Mouse (Mus musculus) adrenal gland, postnatal 14 days (tissue): Measurements from ENCODE around the gene Htr5b. TPM values are rescaled to one million over a fixed set of nuclear protein-coding genes. Genes with fewer than 3 reads are reported as not detected.
A peak's percentile ranks its signal among the peaks of the same experiment; 100 is the strongest.

Experiments used
- DNase-seq: peaks from one replicate; pipeline ENCODE4 v3.0.0; 2021; ENCODE audit warnings: mixed read lengths
- long read RNA-seq, 2 experiments: library from polyadenylated mRNA; stranded (forward); transcript quantifications; one replicate each; pipeline ENCODE4 v2.0.0; 2021
- total RNA-seq: library from RNA; stranded (reverse); gene quantifications from 2 replicates; pipeline ENCODE4 v1.2.3, GENCODE M21; 2021

The Htr5b gene
- not detected in 2 replicates for total RNA-seq
- long read RNA-seq, experiment 1: 0 reads
- long read RNA-seq, experiment 2: 0 reads

DNA sequence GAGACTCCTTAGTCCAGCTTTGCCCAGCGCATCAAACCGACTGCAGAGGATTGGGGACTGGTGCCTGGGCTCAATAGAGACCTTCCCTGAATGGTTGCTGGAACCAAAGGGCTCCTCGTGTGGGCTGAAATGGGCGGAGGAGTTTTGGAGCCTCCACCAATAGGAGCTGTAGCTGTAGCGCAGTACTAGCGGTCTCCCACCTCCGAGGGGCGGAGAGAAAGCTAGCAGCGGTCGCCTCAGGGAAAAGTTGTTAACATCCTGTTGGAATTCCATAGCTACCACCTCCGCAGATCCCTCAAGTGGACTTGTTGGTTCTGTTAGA, at the start of gene Htr5b:
TSS of gene Htr5b (minus strand) at position 67 of the 322 bp plus-strand sequence.
- peak; percentile 7 for DNase-seq

DNA sequence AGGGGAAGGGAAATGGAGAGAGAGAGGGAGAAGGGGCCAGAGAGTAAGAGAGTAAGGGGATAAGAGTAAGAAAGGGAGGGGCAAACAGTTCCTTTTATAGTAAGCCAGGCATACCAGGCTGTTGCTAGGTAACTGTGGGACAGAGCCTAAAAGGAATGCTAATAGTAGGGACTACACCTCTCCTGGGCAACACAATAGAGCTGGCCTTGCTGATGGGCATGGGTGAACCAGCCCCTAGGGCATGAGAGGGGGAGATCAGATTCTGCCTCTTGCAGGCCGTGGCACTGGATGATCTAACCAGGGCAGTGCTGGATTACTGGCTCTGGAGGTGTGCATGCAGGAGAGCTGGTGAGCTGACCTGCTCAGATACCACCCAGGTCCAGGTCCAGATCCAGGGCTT, 49.2 kb upstream of the Htr5b start:
- DNase-seq: no peak

DNA sequence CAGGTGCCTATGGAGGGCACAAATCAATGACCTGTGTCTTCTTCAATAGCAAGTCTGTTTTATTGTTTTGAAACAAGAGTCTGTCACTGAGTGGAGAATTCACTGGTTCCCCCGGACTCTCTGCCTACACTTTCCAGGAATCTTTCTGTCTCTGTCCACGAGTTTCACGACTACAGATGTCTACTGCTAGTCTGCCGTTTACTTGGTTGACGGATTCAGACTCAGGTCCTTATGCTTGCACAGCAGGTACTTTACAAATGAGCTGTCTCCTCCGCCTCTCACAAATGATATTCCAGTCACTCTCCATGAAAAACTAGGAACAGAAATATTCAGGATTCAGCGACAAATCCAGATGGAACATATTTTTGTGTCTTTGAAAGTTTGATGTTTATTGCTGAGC, 42.3 kb upstream of the Htr5b start:
- DNase-seq: no peak

DNA sequence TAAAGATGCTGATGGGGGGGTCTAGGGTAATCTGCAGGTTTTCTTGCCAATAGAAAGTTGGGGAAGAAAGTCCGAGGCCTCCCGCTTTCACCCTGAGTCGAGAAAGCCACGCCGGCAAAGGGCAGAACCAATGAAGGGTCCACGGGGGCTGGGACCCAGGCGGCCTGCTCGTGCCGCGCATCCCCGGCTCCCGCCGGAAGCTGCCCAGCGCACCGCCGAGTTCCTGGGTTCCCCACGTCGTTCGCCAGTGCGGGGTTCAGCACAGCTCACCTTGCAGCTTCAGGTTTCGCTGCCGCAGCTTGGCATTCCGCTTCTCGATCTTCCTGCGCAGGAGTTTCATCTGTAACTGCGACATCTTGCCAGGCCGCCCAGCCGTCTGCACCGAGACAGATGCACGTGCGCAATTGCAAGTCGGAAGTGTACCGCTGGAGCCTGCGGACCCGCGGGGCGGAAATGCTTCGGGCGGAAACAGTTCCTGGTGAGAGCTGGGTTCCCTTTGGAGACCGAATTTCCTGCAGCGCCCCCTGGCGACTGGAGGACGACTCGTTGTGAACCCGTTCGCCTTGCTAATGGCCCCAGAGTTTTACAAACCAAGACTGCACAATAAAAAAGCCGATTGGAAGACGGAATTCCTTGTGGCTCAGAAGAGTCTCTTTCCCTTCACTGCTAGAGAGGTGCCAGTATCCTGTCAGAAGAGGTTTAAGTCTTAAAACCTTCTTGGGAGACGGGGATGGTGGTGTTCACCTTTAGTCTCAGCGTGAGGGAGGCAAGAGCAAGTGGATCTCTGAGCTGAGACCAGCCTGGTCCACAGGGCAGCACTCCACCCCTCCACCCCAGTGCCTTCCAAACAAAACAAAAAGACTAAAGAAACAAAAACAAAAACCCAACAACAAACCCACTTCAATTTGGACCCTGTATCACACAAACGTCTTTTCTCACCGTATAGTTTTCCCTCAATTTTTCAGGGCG, 39.5 kb upstream of the Htr5b start, which contains the start of gene Ddx18:
TSS of gene Ddx18 (minus strand) at position 469 of the 969 bp plus-strand sequence.
- peak; percentile 99 for DNase-seq

DNA sequence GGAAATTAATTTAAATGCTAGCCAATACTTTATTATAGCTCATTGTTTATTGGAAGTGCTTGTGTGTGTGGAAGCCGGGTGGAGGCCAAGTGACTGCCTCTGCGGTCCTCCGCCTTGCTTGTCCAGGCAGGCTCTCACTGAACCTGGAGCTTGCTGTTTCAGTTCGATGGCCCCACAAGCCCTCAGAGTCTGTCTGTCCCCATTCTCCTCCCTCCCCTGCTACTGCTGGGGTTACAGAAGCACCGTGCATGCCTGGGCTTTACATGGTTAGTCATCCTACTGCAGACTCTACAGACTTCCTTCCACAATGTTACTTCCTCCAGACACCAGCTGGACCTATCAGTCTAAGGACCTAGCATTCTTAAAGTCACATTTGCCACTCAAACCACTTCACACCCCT, 29.6 kb upstream of the Htr5b start:
- no peak for DNase-seq

DNA sequence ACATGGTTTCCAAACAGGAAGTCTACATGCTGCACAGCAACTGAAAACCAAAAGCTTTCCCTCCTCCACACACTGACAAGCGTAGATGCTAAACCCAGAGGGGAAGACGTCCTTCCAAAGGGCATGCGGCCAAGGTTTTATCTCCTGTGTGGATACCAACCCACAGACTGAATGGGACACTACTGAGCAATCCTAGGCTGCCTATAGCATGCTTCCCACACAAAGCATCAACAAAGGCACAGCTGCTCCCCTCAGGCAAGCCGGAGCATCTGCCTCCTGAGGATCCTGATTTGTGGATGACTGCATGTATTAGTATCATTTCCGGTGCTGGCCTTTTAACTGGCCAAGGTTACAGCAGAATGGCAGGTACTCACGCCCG, 23.2 kb upstream of the Htr5b start:
- DNase-seq: no peak

DNA sequence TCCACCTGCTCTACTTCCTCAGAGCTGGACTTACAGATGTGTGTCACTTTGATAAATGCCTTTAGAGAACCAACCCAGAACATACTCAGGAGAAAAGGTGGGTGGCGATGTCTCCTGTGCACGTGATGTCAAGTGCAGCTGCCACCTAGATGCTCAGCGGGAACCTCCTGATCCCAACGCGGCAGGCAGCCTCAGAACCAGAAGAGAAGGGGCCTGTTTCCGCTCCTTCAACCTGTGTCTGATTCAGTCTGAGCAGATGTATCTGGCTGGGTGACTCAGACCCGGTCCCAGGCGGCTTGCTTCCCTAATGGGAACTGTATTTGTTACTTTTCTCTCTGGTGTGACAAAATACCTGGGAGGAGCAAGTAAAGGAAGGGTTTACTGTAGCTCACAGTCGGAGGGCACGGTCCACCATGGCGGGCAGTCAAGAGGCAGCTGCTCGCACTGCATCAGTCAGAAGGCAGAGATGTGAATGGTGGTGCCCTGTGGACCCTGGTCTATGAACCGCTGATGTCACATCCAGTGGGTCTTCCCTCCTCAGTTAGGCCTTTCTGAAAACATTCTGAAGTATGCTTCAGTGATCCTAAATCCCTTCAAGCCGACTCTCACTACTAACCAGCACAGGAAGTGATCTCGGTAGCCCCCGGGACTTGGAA, 22.7 kb upstream of the Htr5b start:
- no peak for DNase-seq

DNA sequence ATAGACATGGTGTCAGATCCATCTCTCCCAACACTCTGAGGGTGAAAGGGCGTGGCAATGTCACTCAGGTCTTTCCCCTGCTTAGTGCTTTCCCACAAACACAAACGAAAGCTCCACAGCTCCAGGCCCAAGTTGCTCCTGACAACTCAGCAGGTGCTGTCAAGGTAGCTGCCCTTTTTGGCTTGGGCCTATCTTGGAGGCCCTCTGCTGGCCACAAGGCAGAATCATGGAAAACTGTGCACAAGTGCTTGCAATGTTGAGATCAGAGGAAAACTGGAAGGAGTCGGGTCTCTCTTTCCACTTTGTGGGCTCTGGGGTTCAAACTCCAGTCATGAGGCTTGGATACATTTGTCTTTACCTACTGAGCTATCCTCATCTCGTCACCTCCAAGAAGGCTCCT, 21.2 kb upstream of the Htr5b start:
- DNase-seq: no peak

DNA sequence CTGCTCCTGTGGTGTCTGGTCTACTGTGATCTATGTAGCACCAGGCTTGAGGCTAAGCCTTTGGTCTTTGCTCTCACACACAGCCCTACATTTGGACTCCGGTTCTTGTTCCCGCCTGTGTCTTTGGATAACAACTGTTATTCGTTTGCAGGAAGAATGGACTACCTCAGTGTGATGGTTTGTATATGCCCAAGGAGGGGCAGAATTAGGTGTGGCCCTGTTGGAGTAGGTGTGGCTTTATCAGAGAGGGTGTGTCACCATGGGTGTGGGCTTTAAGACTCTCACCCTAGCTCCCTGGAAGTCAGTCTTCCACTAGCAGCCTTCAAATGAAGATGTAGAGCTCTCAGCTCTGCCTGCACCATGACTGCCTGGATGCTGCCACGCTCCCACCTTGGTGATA, 20.4 kb upstream of the Htr5b start:
- no peak for DNase-seq

DNA sequence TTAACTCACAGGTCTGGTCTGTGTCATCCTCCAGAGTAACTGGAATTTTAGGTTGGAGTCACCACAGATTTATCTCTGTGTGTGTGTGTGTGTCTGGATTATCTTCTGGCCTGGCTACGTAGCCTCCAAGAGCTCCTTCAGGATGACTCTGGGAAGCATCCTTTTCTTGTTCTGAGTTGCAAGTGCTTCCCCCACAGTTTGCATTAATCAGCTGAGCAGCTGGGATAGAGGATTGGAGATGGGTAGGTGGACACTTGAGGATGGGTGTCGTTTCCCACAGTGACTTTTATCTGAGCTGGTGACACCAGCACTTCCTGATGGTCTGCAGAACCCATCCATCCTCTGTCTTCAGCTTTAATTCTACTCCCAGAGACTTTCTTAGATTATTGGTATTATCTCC, 18.6 kb upstream of the Htr5b start:
- no peak for DNase-seq

DNA sequence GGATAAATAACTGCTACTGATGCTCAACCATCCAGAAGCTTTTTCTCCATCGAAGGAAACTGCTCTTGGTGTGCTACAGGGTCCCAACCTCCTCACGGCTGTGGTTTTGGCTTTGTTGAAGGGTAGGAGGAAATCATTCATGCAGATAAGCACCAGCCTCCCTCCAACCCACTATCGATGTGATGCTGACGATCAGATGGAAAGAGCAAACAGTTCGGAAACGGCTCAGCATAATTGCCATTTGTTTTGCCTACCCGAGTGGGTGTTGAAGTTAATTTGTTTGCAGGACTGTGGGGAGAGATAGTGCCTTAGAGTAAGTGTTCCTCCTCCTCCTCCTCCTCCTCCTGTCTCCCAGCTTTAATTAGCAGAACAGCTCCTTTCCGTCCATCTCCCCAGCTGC, 12.1 kb upstream of the Htr5b start:
- no peak for DNase-seq

DNA sequence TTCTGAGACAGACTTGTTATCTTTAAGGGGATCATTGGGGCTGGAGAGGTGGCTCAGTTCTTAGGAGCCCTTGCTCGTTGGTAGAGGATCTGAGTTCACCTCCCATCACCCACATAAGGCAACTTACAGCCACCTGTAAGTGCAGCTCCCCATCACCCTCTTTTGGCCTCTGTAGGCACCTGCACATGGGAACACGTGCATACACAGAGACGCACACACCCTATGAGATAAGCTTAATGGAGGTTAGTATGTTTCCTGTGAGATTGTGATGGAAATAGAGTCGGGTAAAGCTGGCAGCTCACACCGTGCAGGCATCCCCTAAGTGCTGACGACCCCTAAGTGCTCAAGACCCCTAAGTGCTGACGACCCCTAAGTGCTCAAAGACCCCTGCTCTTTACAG, 3.2 kb upstream of the Htr5b start:
- no peak for DNase-seq

DNA sequence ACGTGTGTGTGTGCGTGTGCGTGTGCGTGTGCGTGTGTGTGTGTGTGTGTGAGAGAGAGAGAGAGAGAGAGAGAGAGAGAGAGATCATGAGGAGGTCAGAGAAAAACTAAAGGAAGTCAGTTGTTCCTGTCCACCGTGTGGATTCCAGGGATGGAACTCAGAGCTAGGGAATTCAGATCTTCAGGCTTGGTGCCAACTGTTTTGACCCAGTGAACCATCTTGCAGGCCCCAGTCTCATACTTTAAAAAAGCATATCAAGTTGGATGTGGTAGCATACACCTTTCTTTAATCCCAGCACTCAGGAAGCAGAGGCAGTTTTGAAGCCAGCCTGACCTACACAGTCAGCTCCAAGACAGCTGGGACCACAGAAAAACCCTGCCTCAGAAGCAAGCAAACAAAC, 1.0 kb upstream of the Htr5b start:
- no peak for DNase-seq

DNA sequence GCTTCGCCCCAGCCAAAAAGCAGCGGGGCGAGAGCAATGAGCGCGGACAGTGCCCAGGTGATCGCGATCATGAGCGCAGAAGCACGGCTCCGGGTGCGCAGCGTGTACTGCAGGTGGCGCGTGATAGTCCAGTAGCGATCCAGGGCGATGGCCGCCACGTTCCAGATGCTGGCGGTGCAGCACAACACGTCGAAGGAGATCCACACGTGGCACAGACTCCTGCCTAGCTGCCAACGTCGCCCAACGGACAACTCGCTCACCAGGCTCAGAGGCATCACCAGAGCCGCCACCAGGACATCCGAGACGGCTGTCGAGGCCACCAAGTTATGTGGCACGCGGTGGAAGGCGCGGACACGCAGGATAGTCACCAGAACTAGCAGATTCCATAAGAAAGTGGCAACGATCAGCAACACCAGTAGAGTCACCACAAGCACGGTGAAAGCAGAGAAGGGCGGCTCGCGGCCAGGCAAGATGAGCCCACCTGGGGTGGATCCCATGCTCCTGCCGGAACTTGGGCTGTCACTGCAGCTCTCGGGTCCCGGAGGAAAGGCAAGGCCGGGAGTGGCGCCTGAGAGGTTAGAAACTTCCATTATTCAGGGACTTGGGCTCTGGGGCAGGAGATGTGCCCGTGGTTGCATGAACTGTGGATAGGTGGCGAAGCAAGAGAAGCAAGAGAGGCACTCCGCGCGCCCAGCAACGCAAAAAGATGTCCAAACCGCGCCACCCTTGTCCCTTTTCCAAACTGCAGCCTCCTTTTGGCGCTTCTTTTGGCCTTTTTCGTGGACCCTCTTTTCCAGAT, 466 bp downstream of the Htr5b start:
- DNase-seq: peak; percentile 7

DNA sequence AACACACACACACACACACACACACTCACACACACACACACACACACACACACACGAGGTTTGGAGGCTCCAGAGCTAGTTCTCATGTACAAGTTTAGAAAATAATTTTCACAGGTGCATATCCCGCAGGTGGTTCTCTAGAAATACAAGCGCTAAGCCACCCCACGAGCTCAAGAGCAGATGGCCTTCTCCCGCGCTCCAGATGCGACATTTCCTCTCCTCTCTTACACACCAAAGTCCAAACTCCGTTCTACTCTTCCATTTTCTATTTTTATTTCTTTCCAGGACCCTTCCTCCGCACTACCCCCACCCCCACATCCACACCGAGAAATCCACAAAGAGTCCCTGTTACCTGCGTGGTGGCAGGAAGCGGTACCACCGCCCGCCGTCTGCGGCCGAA, 1.2 kb downstream of the Htr5b start:
- no peak for DNase-seq

DNA sequence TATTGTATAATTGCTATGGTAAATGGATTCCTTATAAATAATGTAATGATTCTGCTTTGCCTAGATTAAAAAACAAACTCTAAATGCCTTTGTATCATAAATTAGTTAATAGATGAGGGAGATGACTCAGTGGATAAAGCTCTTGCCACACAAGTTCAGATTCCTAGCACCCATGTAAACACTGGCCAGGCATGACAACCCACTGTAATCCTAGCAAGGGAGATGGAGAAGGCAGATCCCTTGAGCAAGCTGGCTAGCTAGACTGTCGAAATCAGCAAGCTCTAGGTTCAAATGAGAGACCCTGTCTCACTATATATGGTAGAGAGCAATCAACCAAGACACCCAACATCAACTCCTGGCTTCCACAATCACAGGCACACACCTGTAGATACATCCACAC, 9.7 kb downstream of the Htr5b start:
- DNase-seq: no peak

DNA sequence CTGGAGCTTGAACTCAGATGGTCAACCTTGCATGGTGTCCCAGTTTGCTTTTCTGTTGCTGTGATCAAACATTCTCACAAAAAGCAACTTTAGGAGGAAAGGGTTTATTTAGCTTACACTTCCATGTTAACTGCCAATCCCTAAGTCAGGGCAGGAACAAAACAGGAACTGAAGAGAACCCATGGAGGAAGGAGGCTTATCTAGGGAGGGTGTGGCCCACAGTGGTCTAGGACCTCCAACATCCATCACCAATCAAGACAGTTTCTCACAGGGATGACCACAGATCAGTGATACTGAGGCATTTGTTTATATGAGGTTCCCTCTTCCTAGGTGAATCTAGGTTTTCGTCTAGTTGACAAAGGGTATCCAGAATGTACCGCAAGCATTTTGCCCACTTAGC, 16.3 kb downstream of the Htr5b start:
- DNase-seq: no peak

DNA sequence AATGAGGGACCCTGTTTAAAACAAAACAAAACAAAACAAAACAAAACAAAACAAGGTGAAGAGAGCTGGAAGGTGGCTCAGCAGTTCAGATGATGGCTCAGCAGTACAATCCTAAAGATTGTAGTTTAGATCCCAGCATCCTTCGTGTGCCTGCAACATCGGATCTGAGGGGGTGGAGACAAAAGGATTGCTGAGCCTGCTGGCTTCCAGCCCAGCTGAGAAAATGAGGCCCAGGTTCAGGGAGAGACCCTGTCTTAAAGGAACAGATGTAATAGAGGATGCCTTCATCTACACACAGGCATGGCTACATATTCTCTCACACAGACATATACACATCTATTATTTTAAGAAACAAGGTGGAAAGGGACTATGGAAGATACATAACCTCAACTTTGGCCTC, 17.1 kb downstream of the Htr5b start:
- no peak for DNase-seq

DNA sequence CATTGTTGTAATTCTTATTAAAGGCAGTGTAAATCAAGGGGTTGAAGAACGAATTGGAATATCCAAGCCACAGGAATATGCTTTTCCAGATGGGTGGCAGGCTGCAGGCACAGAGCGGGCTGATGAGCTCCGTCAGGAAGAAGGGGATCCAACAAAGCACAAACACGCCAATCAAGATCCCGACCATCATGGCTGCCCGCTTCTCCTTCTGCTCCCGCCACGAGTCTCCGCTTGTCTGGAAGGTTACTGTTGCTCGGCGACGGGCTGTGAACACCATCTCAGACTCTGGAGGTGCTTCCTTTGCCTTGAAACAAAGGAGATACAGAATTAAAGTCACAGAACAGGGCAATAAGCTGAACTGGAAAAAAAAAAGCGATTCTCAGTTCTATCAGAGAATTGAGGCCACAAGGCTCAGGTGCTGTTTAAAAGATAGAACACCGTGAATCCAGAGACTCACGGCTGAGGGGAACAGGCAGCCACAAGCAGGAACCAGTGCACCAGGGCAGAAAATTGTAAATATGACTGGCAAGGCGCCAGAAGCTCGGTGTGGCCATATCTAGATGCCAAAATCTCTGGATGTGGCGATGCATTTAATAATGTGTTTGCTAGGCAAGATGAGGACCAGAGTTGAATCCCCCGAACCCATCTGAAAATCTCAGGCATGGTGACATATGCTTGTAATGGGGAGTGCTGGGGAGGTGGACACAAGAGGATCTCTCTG, 17.7 kb downstream of the Htr5b start:
- no peak for DNase-seq

DNA sequence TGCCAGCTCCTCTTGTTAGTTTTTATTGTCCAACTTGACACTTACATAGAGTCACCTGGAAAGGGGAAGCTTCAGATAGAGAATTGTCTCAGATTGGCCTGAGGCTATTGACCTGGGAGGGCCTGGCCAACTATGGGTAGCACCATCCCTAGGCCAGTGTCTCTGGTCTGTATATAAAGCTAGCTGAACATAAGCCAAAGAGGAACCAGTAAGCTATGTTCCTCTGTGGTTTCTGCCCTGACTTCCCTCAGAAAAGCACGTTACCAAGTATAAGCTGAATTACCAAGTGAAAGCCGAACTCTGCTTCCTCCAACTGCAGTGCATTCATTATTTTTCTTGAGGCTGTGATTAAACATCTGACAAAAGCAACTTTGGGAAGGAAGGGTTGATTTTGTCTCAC, 19.5 kb downstream of the Htr5b start:
- no peak for DNase-seq

DNA sequence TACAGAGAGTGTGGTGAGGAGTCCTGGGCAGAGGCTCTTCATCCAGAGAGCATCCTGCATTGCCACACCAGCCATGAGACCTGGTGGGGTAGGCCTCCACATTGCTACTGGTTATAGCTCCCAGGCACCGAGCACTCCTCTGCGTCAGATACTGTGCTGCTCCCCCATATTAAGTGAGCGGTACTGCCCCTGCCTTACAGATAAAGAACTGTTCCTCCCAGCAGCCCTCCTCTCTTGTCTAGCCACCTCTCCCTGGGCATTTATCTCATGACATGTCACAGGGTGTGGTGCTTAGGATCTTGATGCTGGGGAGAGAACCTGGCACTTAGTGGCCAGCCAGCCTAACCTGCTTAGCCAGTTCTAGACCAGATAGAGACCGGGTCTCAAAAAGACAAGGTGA, 31.2 kb downstream of the Htr5b start:
- DNase-seq: no peak

DNA sequence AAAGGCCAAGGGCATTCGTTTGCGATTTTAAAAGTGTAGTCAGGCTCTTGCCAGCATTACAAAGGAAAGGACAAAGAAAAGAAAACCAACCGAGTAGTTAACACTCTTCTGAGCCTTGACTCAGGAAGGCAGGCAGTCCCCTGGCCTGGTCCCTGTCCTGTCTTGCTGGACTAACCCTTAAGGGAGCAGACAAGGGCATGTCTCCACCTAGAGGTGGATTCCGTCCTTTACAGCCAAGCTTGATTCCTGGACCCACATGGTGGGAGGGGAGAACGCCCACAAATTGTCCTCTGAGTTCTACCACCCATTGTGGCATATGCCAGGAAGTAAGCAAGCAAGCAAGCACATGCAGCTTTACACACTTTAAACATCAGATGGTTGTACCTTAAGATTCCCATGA, 38.0 kb downstream of the Htr5b start:
- peak; percentile 63 for DNase-seq
